10 mouse cellular contexts compared by ENCODE assay signal in the genomic region with DNA sequence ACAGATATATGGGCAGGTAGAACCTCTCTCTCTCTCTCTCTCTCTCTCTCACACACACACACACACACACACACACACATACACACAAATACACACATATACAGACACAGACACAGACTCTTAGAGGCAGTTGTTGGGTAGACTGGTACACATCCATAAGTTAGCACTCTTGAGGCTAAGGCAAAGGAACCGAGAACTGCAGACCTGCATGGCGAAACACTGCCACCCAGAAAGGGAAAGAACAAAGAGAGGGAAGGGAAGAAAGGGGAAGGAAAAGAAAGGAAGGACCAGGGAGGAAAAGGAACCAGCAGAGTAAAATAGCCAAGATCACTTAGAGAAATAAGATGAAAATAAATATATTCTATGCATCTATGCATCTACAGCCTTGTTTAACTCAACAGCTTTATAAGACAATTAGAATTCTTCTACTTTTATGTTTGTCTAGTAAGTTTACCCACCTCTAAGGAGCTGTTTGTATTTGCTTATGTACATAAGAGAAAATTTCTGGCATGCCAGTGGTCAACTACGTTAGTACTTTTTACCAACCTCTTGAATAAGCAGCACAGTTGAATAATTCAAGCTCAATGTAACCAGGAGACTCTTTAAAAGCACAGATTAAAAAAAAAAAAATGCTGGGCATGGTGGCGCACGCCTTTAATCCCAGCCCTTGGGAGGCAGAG.
"Had no signal": no experiment of that assay in that cellular context is flagged by ENCODE, and none has a peak within 500 bp of the region (broad histone marks: within the 10 kb centered on the region; RNA-seq: fewer than 3 reads in every experiment).

No protein-coding gene starts in this region.

- H3K4me2 ChIP-seq: liver, embryonic 13.5 days; lung, embryonic 14.5 days had no signal

- H3K36me3 ChIP-seq: liver, embryonic 13.5 days had no signal

- DNase-seq: kidney, adult 2 months; kidney, postnatal 25 days; liver, embryonic 13.5 days; lung, embryonic 14.5 days; midbrain, embryonic 14.5 days; thymus, adult 2 months; thymus, postnatal 14 days; thymus, postnatal 4 days had no signal

- ATAC-seq: intestine, postnatal 0 days had no signal

- H3K9me3 ChIP-seq: liver, embryonic 13.5 days had no signal

- H3K9ac ChIP-seq: liver, embryonic 13.5 days; lung, embryonic 14.5 days had no signal

- H3K4me3 ChIP-seq: left cerebral cortex, adult 2 months; liver, embryonic 13.5 days had no signal

- H3K27ac ChIP-seq: left cerebral cortex, adult 2 months; liver, embryonic 13.5 days had no signal
